Mouse (Mus musculus) layer of hippocampus, adult 18-20 months (tissue): ENCODE results near the gene Spata21. TPM values are rescaled to one million over a fixed set of nuclear protein-coding genes. Genes with fewer than 3 reads are reported as not detected.

Experiments used
- DNase-seq, 2 experiments: peaks; one replicate each; pipeline ENCODE4 v3.0.0; 2022; ENCODE audit warnings: low spot score in 2 of 2
- long read RNA-seq: library from polyadenylated mRNA; stranded (forward); transcript quantifications from one replicate; pipeline ENCODE4 v2.0.0, GENCODE M21; 2021
- total RNA-seq, 2 experiments: library from RNA; stranded (reverse); gene quantifications; 2 replicates each; pipeline ENCODE4 v1.2.3; 2021

Gene Spata21
- total RNA-seq = under 1 TPM in 1 of 2 experiments, not detected in 1; 0.35 TPM
- long read RNA-seq, partial matches to known transcripts = 0 of 1 reads
- long read RNA-seq, other reads (novel, unspliced or antisense) = 1 of 1 reads

DNA sequence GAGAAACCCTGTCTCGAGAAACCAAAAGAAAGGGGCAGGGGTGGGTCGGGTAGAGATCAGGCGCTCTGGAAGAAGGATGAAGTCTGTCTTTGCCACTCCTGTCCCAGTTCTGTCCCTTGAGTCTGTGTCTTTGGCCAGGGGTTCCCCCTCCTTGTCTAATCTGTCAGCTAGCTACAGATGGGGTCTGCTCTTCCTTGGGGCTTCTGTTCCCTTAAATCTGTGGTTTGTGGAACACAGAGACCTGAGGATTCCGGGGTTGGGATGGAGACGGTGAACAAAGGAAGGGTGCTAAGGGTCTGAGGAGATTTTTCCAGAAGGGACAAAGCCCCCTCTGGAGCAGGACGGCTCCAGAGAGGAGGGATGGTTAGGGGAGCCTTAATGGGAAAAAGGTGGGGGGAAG lies at the start of gene Spata21:
Gene Spata21, plus strand, starts transcription at position 301 of the 400 bp plus-strand sequence.
- DNase-seq = no peak

DNA sequence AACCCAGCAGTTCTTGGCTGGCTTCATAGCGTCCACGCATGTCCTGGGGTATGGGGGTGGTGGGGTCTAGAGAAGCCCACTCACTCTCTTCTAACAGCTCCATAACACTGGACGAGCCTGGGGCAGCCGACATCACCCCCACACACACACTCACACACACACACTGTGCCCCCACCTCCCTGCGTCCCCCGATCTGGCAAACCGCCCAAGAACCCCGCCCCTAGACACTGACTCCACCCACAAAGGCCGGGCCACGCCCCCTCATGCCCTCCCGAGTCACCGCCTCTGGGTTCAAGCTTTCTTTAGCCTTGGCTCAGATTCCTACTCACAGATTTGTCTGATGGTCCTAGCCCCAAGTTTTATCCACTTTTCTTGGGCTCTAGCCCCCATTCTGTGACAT lies 47.0 kb upstream of the Spata21 start:
- DNase-seq = no peak

DNA sequence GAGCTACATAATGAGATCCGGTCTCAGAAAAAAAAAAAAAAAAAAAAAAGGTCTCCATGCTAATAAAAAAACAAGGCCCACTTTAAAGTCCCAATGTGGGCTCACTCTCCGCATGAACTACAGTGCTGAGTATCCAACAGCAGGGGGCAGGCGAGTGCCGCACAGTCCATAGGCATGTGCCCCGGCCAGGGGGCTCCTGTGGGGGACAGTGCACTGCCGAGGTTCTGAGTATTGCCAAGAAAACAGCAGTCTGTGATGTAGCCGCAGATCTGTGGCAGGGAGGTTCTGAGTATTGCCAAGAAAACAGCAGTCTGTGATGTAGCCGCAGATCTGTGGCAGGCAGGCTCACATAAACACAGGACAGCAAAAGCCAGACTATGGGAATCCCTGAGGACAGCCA lies 43.3 kb upstream of the Spata21 start:
- no peak for DNase-seq

DNA sequence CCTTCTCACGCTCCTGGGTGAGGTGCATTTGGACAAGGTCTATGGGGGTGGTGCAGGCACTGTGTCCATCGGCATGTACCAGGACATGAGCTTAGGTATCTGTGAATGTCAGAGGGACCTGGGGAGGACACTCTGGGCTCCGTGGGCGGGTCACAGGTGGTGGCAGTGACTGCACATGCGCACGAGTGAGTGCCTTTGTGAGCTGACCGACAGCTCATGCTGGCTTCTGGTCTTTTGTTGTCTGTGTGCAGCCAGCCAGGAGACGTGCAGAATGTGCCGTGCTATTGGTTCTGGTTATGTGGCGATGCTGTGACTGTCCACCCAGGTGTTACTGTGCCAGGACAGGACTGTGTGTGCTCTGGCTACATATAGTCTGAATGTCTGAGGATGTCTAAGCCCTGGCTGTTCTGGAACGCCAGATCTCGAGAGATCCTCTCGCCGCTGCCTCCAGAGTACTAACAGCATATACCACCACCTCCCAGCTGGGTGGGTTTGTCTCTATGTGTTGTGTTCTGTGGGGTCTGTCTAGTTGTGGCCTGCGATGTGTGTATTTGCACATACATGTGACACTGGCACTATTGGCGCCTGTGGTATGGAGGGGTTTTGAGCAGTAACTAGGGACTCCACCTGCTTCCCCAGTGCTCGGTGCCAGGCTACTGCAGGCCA lies 39.2 kb upstream of the Spata21 start:
- DNase-seq = no peak

DNA sequence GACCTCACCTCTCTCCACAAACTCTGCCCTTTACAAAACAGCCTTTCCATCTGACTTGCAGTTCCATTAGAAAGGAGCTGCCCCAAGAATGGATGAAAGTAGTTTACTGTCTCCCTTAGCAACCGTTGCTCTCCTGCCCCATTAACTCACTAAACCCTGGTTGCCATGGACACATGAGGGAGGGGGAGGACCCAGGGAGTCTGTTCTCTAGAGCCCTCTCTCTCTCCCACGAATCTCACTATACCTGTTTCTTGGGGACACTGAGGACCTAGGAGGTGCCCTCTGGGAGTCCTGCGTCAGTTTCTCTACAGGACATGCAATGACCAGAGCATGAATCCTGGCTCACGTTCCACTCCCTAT lies 38.7 kb upstream of the Spata21 start:
- DNase-seq = peak; percentile 53 to 72

DNA sequence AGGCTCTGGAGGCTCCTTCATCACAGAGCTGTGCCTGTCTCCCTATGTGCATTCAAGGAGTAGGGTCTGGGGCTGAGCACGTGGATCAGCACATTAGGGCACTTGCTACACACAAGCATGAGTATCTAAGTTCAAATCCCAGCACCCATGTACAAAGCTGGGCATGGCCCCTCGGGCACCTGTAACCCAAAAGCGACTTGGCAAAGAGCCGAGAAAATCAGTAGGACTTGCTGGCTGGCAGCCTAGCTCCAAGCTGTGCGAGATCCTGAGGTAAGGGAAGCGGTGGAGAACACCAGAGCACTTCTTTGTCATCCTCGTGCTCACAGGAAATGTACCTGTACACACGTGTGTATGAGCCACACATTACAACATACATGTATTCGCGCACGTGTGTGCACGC lies 35.7 kb upstream of the Spata21 start:
- no peak for DNase-seq

DNA sequence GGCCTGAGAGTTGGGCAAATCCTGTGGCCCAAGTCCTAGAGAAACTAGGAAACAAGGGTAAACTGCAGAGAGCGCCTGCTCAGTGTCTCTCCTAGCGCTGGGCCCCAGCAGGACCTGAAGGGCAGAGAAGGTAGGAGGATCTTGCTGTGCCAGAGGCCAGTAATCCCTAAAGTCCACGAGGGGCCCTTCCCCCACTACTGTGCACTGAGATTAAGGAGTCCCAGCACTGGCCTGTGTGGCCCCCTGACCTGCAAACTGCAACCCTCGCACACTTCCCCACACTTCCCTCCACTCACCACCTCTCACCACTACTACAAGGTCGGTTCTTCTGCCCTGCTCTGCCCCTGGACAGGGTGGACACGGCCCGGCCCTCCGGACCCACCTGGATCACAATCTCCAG lies 35.0 kb upstream of the Spata21 start:
- DNase-seq = no peak

DNA sequence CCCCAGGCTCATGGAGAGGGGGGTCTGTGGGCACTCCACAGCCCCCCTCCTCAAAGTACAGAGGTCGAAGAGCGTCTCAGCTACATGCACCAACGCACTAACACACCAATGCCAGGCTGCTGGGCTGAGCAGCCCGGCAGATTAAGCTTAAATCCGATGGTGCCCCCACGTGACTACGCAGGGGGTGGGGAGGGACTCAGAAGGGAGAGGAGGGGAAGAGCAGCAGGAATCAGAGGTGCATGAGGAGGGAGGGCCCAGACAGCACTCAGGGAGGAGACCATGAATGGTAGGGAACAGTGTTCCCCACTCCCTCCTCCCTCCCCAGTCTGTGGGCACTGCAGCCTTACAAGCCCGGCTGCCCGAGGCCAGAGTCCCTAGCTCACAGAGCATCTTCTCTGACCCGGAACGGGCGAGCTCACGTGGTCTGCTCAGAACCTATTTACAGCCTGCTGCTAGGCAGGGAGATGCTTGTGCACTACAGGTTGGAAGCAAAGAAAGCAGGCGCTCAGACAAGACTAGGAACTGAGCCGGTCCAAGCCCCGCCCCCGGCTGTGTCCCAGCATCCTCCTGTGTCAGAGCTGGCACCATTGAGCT lies 34.5 kb upstream of the Spata21 start:
- DNase-seq = peak; percentile 72 to 85

DNA sequence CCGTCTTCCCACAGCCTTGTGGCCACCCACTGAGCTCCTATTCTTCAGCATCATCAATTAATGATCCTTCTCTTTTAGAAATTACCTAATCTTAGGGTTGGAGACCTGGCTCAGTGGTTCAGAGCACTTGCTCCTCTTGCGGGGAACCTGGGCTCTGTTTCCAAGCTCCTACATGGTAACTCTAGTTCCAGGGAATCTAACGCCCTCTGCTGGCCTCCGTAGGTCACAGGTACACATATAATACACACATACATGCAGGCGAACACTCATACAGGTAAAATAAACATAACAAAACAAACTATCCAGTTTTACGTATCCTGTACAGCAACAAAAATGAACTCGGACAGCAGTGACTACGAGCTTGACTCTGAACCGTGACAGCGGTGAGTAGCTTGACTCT lies 31.2 kb upstream of the Spata21 start:
- DNase-seq = no peak

DNA sequence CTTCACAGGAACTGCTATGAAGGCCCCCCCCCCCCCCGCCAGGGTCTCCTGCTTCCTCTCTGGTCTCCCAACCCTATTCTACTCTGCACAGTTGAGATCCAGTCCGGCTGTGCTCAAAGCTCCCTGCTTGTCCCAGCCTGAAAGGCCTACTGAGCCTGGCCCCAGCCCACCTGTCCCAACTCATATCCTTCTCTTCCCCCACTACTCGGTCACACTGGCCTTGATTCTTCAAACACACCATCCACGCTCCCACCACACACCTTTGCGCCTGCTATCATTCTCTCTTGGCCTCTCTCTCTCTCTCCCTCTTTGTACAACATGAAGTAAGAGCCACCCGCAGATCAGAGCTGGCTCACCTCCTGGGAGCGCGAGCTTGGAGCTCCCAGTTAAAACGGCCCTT lies 29.3 kb upstream of the Spata21 start:
- DNase-seq = no peak

DNA sequence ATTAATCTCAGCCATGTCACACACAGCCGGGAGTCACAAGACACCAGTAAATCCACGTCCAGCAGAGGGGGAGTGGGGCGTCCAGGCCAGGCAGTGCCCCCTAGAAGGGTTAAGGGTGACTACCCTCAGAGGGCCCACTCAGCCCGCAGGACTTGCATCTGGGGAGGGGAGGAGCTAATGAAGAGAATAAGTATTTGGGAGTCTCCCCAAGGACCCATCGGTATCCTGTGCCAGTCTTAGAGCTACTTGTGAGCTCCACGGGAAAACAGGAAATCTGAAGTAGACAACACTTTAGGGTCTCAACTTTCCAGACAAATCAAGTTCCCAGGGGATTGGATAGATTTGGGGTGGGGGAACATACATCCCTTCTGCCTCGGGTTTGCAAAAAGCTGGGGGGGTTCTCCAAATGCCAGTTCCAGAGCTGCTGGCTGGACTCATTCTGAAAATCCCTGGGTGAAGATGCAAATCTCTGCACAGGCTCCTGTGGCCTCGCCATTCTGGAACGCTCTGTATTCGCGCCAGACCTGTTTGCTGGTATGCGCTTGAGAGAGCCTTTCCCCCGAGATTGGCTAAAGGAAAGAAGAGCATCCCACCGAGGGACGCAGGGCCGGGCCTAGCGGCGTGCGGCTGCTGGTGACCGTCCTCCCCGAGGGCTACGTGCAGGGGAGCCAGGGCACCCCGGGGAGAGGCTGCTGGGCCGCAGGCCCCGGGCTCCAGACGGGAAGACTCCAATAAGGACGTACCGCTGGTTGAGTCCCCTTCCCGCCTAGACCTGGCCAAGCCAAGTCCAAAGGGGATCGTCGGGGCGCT lies 28.3 kb upstream of the Spata21 start:
- no peak for DNase-seq

DNA sequence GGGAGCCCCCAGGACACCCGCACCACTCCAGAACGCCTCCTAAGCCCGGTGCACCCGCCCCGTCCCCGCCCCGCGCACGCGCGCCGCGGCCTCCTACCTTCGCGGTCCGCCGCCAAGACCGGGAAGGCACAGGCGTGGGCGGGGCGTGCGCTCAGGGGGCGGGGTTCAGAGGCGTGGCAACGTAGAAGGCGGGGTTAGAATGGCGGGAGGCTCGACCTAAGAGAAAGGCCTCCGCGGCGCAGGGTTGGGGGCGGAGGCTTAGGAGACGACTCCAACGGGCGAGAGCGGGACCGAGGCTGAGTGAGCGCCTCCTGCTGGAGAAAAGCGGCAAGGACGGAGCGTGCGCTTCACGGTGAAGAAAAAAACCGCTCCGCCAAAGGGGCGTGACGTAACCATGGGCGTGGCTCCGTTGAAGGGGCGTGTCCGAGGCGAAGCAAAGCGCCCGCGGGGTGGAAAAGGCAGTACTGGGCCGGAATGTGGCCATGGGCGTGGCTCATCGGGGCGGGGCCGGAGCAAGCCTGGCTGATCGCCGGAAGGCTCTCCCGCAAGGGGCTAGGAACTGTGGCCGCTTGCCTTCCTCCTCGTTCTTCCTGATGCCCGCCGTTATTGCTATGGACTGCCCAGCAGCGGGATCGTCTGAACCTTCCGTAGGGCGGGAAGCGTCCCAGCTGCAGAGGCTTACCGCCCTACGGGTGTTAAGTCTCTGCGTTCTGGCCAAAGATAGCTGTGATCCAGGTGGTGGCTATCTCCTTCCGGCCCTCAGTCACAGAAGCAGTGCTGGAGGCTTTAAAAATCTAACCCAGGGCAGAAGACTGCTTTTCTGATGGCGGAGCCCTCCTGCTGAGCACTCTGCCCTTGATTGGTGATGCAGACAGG lies 27.5 kb upstream of the Spata21 start, which contains the start of gene Crocc:
Gene Crocc, minus strand, starts transcription at position 125 of the 876 bp plus-strand sequence.
- peak; percentile 98 to 99 for DNase-seq

DNA sequence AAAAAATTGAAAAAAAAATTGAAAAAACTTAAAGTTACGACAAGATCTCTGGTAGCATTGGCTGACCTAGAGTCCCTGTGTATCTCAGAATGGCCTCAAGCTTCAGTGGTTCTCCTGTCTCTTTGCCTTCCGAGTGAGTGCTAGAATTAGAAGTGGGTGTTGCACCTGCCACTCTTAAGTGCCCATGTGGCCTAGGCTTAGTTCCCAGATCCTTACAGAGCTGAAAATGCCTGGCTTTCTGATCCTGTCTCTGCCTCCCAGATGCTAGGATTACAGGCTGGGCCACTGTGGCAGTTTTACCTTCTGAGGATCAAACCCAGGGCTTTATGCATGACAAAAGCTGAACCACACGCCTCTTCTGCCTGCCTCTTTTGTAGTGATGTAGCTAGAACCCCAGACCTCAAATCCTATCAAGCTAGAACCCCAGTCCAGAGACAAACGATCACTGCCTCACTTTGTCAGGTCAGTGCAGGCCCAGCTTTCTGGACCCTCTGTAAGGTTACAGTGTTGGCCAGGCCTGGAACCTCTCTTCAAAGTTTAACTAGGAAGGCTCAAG lies 24.0 kb upstream of the Spata21 start:
- DNase-seq = no peak

DNA sequence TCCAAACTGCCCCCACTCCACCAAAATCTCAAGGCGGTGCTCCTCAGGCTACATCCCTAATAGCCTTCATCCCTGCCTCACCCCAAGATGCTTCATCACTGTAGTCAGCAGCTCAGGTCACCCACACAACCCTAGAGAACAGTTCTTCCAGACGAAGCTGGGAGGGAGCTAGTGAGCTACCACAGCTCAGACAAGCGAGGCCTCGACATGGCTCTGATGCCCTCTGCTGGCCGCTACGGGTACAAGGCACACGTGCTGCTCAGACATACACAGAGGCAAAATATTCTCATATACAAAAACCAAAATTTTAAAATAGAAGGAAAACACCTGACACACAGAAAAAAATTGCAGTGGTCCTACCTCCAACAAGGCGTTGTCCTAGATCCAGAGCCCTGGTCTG lies 23.0 kb upstream of the Spata21 start:
- DNase-seq = peak; percentile 55 to 94

DNA sequence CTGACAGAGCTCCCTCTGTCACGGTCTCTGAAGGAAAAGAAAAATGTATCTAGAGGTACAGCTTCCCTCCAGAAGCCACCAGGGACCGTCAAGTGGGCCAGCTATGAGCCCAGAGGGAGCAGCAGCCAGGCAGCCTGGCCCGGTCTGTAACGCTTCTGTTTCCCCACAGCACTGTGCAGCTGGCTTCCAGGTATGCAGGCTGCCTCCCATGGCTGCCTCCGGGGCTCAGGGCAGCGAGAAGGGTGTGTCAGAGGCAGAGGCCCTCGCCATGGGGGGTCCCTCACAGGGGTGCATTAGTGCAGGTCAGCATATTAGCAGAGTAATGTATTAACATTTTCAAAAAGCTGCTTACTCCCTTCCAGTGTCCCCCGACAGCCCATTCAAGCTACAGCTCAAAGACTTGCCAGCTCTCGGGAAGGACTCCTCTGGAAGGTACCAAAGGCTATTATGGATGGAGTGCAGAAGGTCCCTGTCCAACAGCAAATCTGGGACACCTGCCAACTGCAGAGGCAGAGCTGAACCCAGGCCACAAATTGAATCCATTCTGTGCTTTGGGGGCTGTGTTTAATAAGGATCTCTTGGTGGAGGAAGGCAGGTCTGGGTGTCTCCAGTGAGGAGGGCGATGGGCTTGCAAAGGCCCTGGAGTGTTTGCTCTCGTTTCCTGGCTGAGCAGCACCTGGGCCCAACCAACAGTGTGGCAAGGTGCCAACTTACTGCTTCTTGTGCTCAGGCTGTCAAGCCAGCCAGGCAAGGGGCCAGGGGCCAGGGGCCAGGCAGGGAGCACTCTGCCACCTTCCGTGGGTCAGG lies 21.2 kb upstream of the Spata21 start:
- DNase-seq = no peak

DNA sequence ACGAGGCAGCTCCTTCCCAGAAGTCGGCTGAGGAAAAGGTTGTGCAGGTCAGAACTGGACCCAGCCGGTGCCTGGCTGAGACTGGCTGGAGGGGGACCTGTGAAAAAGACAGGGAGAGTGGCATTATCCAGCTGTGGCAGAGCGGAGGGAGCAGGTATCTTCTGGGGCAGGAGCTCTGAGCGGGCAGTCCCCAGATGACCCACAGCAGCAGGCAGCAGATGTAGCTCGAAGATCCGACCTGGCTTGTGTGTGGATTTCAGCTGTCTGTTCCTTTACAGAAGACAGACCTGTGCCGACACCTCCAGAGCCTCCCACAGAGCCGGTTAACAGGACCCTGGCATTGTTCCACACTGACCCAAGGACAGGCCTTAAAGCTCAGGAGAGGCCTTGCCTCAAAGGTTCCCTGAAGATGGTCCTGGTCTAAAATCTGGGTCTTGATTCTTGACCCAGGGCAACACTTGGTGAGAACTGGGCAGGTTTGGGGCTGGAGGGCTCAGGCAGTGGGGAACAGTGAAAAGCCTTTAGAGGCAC lies 20.6 kb upstream of the Spata21 start:
- no peak for DNase-seq

DNA sequence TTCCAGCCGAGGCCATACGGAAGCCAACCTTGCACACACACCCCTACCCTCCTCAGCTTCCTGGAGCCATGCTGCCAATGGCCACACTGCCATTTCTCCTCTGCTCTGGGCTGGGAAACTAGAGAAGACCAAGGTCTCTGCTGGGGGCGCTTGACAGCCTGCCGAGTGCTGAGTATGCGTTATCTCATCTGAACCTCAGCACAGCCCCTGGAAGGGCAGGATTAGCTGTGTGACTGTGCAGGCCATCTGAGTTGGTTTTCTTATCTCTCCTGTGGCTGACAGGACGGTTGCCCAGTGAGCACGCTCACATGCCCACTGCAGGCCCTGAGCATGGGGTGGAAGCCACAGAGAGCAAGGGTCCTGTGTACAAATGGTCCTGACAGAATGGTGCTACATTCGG lies 19.5 kb upstream of the Spata21 start:
- no peak for DNase-seq

DNA sequence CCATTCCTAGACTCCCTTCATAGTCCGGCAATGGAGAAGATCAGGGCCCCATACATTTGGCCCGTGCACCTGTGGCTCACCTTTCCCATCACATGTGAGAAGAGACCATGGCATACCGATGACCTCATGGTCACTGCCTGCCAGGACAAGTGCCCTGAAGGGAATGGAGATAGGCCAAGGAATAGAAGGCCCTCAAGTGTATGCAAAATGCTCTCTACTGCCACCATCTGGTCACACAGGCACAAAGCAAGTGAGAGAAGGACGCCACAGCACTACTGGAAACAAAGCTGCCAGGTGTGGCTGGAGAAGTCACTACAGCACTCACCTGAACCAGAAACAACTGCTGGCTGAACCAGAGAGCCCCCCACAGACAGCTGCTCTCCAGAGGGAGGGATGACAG lies 18.4 kb upstream of the Spata21 start:
- DNase-seq = no peak

DNA sequence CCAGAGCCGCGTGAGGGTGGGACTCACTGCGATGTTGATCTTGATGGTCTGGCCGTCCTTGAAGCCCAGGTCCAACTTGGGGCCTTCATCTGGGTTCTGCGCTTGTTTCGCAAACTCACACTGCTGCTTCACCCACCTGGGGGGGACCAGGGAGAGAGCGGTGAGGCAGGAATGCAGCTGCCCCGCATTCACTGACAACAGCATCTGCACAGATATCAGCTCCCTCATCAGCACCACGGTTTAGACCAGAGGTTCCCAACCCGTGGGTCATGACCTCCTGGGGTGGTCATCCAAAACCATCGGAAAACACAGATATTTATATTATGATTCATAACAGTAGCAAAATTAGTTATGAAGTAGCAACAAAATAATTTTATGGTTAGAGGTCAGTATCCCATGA lies 15.6 kb upstream of the Spata21 start:
- no peak for DNase-seq

DNA sequence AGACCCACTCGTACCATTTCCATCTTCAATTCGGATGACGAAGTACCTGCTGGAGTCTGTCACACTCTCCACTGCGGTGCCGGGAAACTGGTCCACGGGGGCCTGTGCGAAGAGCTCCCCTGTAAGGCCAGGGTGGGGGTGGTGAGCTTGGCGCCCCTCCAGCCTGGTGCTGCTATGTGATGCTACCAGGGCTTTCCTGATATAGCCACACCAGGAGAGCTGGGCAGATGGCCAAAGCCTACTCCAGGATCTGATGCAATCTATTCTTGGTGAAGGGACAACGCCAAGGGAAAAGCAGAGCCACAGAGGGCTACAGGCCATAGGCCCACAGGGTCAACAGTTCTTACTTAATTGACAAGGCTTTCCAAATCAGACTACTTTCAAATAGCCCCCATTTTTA lies 14.5 kb upstream of the Spata21 start:
- peak in 1 of 2 experiments; percentile 74 for DNase-seq
